Mouse (Mus musculus) heart, embryonic 10.5 days (tissue): ENCODE results near the gene Racgap1. TPM values are rescaled to one million over a fixed set of nuclear protein-coding genes. Genes with fewer than 3 reads are reported as not detected.

Experiments
- DNase-seq: peaks from one replicate; pipeline ENCODE4 v3.0.0-alpha.2; 2017; ENCODE audit warnings: low spot score
- H3K27ac ChIP-seq: fragments of 300-500 bp; sonication (generic); 2 replicates; pipeline ENCODE4 v1.5.1; 2016; ENCODE audit warnings: mild to moderate bottlenecking
- H3K27me3 ChIP-seq: fragments of 300-500 bp; sonication (generic); 2 replicates; pipeline ENCODE4 v1.6.1; 2016; ENCODE audit warnings: mild to moderate bottlenecking; ENCODE audit not compliant: poor library complexity, insufficient read depth, severe bottlenecking
- H3K36me3 ChIP-seq: fragments of 300-500 bp; sonication (generic); 2 replicates; pipeline ENCODE4 v1.6.1; 2016; ENCODE audit warnings: mild to moderate bottlenecking, moderate library complexity
- H3K4me1 ChIP-seq: fragments of 300-500 bp; sonication (generic); 2 replicates; pipeline ENCODE4 v1.6.1; 2016; ENCODE audit warnings: mild to moderate bottlenecking
- H3K4me3 ChIP-seq: fragments of 300-500 bp; sonication (generic); 2 replicates; pipeline ENCODE4 v1.5.1; 2016; ENCODE audit warnings: mild to moderate bottlenecking, moderate library complexity
- H3K9me3 ChIP-seq: fragments of 300-500 bp; sonication (generic); 2 replicates; pipeline ENCODE4 v1.6.1; 2016; ENCODE audit warnings: mild to moderate bottlenecking, moderate library complexity
- WGBS: fragments of 180-500 bp; shearing (Covaris S2); methylation state at CpG from one replicate; pipeline ENCODE4 v1.1.7; 2016; 5-methylcytosine and 5-hydroxymethylcytosine counted together
- polyA plus RNA-seq: library from polyadenylated mRNA; unstranded; fragments of >200 nt; fragmentation: Nextera tagmentation; extraction: Ambion mirVana; gene quantifications from 2 replicates; pipeline ENCODE4 v1.2.1, GENCODE M21; 2016

The Racgap1 gene
- polyA plus RNA-seq, 1 experiment from 2014 or later, result 138 TPM

DNA sequence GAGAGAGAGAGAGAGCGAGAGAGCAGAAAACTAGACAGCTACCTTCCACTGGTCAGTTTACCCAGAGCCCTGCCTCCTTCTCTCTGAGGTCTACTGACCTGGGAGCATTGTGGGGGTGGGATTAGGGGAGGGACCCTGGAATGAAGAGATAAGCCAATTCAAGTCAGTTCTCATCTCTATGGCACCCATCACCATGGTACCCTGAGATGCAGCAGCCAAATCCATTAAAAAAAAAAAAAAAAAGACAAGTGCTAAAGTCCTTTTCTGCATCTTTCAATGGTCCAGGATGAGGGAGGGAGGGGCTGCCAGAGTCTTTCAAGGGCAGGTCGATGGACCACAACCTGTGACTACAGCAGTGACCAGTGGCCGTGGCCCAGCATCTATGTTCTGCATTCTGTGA is 45.9 kb downstream of the Racgap1 start:
- 77% methylated on average over 3 of the region's 3 CpGs for WGBS
- H3K4me3 ChIP-seq, result no peak overlapping the region
- DNase-seq, result no peak
- H3K9me3 ChIP-seq, result no peaks in the 10 kb centered on the region
- peaks cover 76% of the 10 kb centered on the region for H3K27me3 ChIP-seq
- peaks cover 65% of the 10 kb centered on the region for H3K4me1 ChIP-seq
- H3K36me3 ChIP-seq, result no peaks in the 10 kb centered on the region
- H3K27ac ChIP-seq, result no peak overlapping the region

DNA sequence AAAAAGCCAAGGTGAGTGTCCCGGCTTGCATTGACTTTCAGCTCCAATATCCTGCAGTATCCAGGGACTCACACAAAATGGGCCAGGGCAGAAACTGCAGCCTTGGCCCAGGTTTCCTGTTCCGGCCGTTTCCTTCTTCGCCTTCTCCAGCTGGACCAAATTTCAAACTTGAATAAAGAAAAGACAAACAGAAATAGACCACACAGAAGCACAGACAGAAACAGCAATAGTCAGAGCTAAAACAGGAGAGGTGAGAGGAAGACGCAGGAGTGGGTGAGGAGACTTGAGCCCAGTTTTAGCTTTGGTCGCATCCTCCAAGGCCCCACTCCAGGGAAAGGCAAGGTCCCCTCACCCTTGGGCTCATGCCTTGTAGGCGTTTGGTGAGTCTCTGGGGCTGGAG is 48.2 kb downstream of the Racgap1 start:
- DNase-seq, result no peak
- H3K36me3 ChIP-seq, result no peaks in the 10 kb centered on the region
- no peaks in the 10 kb centered on the region for H3K9me3 ChIP-seq
- no peak overlapping the region; the same call in 1 of the 2 replicates for H3K27ac ChIP-seq
- H3K27me3 ChIP-seq, result peaks cover 82% of the 10 kb centered on the region
- peaks cover 74% of the 10 kb centered on the region for H3K4me1 ChIP-seq
- no peak overlapping the region for H3K4me3 ChIP-seq
- 76% methylated on average over 7 of the region's 7 CpGs for WGBS

- 62% methylated on average over 17 of the region's 17 CpGs for WGBS
- no peaks in the 10 kb centered on the region for H3K9me3 ChIP-seq
- H3K4me3 ChIP-seq, result no peak overlapping the region
- no peak for DNase-seq
- H3K4me1 ChIP-seq, result peaks cover 72% of the 10 kb centered on the region
- no peaks in the 10 kb centered on the region for H3K36me3 ChIP-seq
- peak overlapping the region; percentile 65; the same call in 1 of the 2 replicates for H3K27ac ChIP-seq
- peaks cover 85% of the 10 kb centered on the region for H3K27me3 ChIP-seq
Measured at GRCm38 (mm10) chr15:99602206-99602820, 49.1 kb downstream of the Racgap1 start.

DNA sequence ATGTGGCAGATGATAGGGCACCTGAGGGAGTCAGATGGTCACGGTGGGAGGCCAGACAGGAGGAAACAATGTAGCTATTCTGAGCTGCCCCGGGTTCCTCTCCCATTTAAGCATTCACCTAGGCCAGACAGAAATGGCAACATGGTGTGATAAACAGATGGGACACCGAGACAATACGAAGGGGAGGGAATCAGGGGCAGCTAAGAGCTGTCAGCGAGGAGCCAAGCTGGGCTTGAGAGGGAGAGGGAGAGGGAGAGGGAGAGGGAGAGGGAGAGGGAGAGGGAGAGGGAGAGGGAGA is 49.7 kb downstream of the Racgap1 start:
- H3K4me1 ChIP-seq, result peaks cover 67% of the 10 kb centered on the region
- H3K4me3 ChIP-seq, result 0 out of 2 replicates have a peak overlapping the region, but pooled peaks have one; percentile 4
- peak overlapping the region; percentile 52; the same call in 1 of the 2 replicates for H3K27ac ChIP-seq
- H3K27me3 ChIP-seq, result peaks cover 85% of the 10 kb centered on the region
- 14% methylated on average over 5 of the region's 5 CpGs for WGBS
- DNase-seq, result no peak
- H3K36me3 ChIP-seq, result no peaks in the 10 kb centered on the region
- H3K9me3 ChIP-seq, result no peaks in the 10 kb centered on the region

DNA sequence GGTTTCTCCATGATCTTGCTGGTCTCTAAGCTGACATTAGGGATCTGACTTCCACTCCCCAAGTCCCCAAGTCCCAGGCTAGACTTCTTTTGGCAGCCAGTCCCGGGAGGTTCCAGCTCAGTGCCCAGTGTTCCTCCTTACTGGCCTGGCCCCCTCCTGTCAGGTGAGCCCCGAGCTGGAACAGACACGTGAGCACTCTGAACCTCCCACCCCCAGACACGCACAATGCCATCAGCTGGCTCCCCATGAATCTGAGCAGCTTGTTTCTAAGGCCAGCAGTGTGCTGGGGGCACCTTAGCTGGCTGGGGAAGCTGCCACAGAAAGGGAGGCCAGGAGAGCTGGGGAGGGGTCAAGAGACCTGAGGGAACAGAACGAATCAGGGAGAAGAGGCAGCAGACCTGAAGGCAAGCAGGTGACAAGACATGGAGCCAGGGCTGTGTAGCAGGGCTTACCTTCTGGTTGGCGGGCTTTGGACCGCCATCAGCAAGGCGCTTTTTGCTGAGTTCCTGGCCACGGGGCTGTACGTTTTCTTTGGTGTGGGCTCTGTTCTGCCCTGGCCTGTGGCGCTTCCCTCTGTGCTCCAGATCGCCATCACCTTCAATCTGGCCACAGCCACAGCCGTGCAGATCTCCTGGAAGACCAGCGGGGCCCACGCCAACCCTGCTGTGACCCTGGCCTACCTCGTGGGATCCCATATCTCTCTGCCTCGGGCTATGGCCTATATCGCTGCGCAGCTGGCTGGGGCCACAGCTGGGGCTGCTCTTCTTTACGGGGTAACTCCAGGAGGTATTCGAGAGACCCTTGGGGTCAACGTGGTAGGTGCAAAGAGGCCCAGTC is 50.3 kb downstream of the Racgap1 start, which contains the start of gene Aqp6:
Gene Aqp6, plus strand, starts transcription at position 415 of the 837 bp plus-strand sequence.
- H3K27me3 ChIP-seq, result peaks cover 83% of the 10 kb centered on the region
- no peaks in the 10 kb centered on the region for H3K36me3 ChIP-seq
- H3K4me1 ChIP-seq, result peaks cover 61% of the 10 kb centered on the region
- 52% methylated on average over 22 of the region's 22 CpGs for WGBS
- peak within 1 kb of the TSS; percentile 64; the same call in 1 of the 2 replicates for H3K27ac ChIP-seq
- H3K4me3 ChIP-seq, result 0 out of 2 replicates have a peak within 1 kb of the TSS, but pooled peaks have one; percentile 4
- no peaks in the 10 kb centered on the region for H3K9me3 ChIP-seq
- no peak for DNase-seq

DNA sequence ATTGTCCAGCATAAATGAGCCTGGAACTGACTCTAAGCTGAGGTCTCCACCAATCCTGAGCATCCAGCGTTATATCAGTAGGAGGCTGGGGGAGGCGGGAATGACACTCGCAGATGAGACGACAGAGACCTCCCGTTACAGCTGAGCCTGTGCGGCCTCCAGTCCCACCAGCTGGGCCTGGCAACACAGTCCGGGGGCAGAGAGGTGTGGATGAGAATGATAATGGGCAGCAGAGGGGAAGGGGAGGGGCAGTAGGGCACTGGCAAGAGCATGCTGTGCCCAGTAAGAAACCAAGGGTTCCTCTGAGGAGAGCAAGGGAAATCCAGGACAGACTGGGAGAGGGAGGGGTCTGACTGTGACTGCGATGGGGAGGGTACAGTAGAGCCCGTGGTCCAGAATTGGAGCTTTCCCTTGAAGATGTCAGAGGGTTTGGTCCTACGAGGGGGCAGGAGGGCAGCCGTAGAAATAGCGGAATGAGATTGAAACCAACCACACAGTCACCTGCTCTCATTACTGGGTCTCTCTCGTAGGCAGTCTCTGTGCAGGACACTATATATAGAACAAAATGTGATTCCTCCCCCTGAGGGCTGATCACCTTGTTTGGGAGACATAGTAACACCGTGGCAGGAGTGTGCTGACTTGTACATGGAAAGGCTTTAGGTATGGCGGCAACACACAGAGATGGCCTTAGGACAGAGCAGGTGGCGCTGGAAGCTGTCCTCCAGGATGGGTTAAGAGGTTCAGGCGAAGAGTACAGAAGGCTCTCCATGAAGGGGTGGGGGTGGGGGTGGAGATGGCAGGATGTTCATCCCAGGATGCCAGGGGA is 52.0 kb downstream of the Racgap1 start:
- Histone ChIP-seq H3K4me3 (no peak overlapping the region), H3K36me3 (no peaks in the 10 kb centered on the region), H3K27ac (no peak overlapping the region), H3K9me3 (no peaks in the 10 kb centered on the region), H3K27me3 (peaks cover 83% of the 10 kb centered on the region), H3K4me1 (peaks cover 60% of the 10 kb centered on the region)
- 49% methylated on average over 17 of the region's 17 CpGs for WGBS
- no peak for DNase-seq

GRCm38 (mm10) chr15:99597596-99597995 is 53.9 kb downstream of the Racgap1 start:
- H3K9me3 ChIP-seq, result no peaks in the 10 kb centered on the region
- WGBS, result 46% methylated on average over 8 of the region's 8 CpGs
- no peak overlapping the region for H3K4me3 ChIP-seq
- no peak overlapping the region for H3K27ac ChIP-seq
- H3K4me1 ChIP-seq, result peaks cover 43% of the 10 kb centered on the region
- no peaks in the 10 kb centered on the region for H3K36me3 ChIP-seq
- H3K27me3 ChIP-seq, result peaks cover 88% of the 10 kb centered on the region
- no peak for DNase-seq

DNA sequence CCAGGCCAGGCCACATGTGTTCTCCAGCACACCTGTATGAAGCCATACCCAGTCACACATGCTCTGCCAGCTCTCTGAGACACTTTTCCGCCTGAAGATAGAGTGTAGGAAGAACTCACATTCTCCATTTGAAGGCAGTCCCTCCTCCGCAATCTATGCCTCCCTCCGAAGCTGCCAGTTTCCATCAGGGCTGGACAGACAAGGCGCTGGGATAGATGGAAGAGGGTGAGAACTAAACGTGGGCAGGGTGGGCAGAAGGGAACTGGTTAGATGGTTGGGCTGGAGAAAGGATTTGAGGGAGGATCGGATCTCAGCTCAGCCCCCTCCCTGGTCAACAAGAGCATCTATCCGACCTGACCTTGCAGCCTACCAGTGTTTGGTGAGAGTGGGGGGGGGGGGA is 54.6 kb downstream of the Racgap1 start:
- peaks cover 90% of the 10 kb centered on the region for H3K27me3 ChIP-seq

GRCm38 (mm10) chr15:99596056-99596687 is 55.3 kb downstream of the Racgap1 start:
- H3K27me3 ChIP-seq, result peaks cover 91% of the 10 kb centered on the region
- no peak overlapping the region for H3K4me3 ChIP-seq
- no peaks in the 10 kb centered on the region for H3K9me3 ChIP-seq
- DNase-seq, result peak; percentile 90
- 1% methylated on average over 7 of the region's 7 CpGs for WGBS
- H3K4me1 ChIP-seq, result peaks cover 30% of the 10 kb centered on the region
- H3K27ac ChIP-seq, result no peak overlapping the region
- H3K36me3 ChIP-seq, result no peaks in the 10 kb centered on the region

More for the DNA sequence above, 54.6 kb downstream of the Racgap1 start:
- peaks cover 35% of the 10 kb centered on the region for H3K4me1 ChIP-seq
- no peaks in the 10 kb centered on the region for H3K36me3 ChIP-seq
- no peak overlapping the region for H3K4me3 ChIP-seq
- no peaks in the 10 kb centered on the region for H3K9me3 ChIP-seq
- H3K27ac ChIP-seq, result no peak overlapping the region
- DNase-seq, result no peak
- 57% methylated on average over 7 of the region's 7 CpGs for WGBS

- Histone ChIP-seq H3K4me1 (peaks cover 30% of the 10 kb centered on the region), H3K27me3 (peaks cover 91% of the 10 kb centered on the region), H3K4me3 (no peak overlapping the region), H3K9me3 (no peaks in the 10 kb centered on the region), H3K36me3 (no peaks in the 10 kb centered on the region), H3K27ac (no peak overlapping the region)
- 72% methylated on average over 10 of the region's 10 CpGs for WGBS
- DNase-seq, result no peak
Measured at GRCm38 (mm10) chr15:99594951-99595350, 56.5 kb downstream of the Racgap1 start.

DNA sequence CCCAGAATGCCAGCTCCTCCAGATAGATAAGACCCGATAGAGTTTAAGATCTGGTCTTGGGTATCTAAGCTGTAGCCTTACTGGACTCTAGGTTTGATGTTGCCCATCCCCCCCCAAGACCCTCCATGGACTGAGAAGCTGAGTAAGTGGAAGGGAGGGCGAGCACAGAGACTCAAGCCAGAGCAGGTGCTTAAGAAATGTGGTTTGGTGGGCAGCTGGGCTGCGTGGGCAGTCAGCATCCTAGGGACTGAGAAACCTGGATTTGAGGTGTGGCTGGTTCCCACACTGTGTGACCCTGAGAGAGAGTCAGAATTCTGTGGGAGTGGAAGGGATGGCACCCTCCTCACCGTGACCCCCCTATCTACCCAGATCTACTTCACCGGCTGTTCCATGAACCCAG is 58.6 kb downstream of the Racgap1 start:
- WGBS, result 83% methylated on average over 5 of the region's 5 CpGs
- no peaks in the 10 kb centered on the region for H3K36me3 ChIP-seq
- no peaks in the 10 kb centered on the region for H3K9me3 ChIP-seq

GRCm38 (mm10) chr15:99592177-99592576 is 59.3 kb downstream of the Racgap1 start:
- 72% methylated on average over 8 of the region's 8 CpGs for WGBS
- no peak for DNase-seq
- H3K4me3 ChIP-seq, result no peak overlapping the region
- H3K4me1 ChIP-seq, result peaks cover 19% of the 10 kb centered on the region
- H3K27me3 ChIP-seq, result peaks cover 95% of the 10 kb centered on the region
- H3K9me3 ChIP-seq, result no peaks in the 10 kb centered on the region
- H3K27ac ChIP-seq, result no peak overlapping the region
- H3K36me3 ChIP-seq, result no peaks in the 10 kb centered on the region

More for the DNA sequence above, 58.6 kb downstream of the Racgap1 start:
- Histone ChIP-seq H3K27ac (no peak overlapping the region), H3K27me3 (peaks cover 95% of the 10 kb centered on the region), H3K4me1 (peaks cover 24% of the 10 kb centered on the region), H3K4me3 (no peak overlapping the region)
- no peak for DNase-seq
